Mouse (Mus musculus): Measurements from ENCODE around the gene Klhdc9. TPM values are rescaled to one million over a fixed set of nuclear protein-coding genes. Genes with fewer than 3 reads are reported as not detected.

Klhdc9 gene
- total and polyA plus RNA-seq, 2 experiments from 2014 or later: 4.0 to 6.4 TPM

DNA sequence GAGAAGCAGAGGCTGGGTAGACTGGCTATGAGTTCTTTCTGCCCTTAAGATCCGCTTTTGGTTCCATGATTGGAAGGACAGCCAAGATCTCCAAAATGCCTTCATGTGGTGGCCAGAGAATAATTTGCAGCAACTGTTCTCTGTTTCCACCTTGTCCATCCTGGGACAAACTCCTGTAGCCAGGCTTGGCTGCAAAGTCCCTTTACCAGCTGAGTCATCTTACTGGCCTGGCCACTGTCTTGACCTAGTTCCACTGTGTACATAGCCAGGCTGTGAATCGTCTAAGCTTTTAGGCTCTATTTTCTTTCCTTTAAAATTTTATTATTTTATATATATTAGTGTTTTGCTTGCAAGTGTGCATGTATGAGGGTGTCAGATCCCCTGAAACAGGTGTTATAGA lies 11.4 kb downstream of the Klhdc9 start:
- TF ChIP-seq CTCF (IDR thresholded peaks at IDR 0.05): no peak
- Histone ChIP-seq H3K27me3 (ENCODE audit: insufficient read depth, low read length) (no peaks in the 10 kb centered on the region), H3K9me3 (ENCODE audit: low read length) (peaks cover 7% of the 10 kb centered on the region; the same call in 1 of the 2 replicates), H3K4me1 (ENCODE audit: insufficient read depth, low read length) (no peaks in the 10 kb centered on the region), H3K4me2 (ENCODE audit: low read depth, low read length, poor library complexity, severe bottlenecking) (no peak overlapping the region), H3K4me3 (ENCODE audit: low read depth, low read length) (no peak overlapping the region), H3K27ac (ENCODE audit: low read depth, low read length) (no peak overlapping the region), H3K36me3 (ENCODE audit: insufficient read depth, low read length) (no peaks in the 10 kb centered on the region), H3K9ac (replicated peaks; ENCODE audit: low read length, poor library complexity, severe bottlenecking) (no peak overlapping the region)
- DNase-seq (ENCODE audit: low spot score) (no peak), ATAC-seq (ENCODE audit: low FRiP score) (no peak)
- 99% methylated on average over 2 of the region's 2 CpGs for WGBS

DNA sequence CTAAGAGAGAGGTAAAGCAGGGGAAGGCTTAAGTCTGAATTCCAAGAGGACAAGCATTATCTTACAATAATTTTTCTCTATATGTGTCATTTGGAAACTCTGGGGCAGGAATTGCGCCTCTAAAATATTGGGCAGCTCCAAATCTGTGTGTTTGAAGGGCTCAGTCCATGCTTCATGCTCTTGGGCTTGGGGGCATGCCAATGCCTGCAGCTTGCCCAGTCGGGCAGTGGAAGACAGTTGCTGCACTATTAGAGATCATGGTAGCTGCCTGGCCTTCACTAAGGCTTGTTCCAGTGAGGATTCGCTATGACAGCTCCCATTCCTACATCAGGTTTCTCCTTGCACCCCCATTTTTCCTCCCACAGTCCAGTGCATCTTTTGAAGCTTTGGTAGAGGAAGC lies 11.9 kb downstream of the Klhdc9 start:
- no peaks in the 10 kb centered on the region for H3K27me3 ChIP-seq (ENCODE audit: insufficient read depth, low read length)
- ATAC-seq (ENCODE audit: low FRiP score) (no peak), DNase-seq (ENCODE audit: low spot score) (no peak)
- no peak for TF ChIP-seq CTCF (IDR thresholded peaks at IDR 0.05)
- no peak overlapping the region for H3K4me2 ChIP-seq (ENCODE audit: low read depth, low read length, poor library complexity, severe bottlenecking)
- H3K4me1 ChIP-seq (ENCODE audit: insufficient read depth, low read length): no peaks in the 10 kb centered on the region
- no peak overlapping the region for H3K27ac ChIP-seq (ENCODE audit: low read depth, low read length)
- no peak overlapping the region for H3K9ac ChIP-seq (replicated peaks; ENCODE audit: low read length, poor library complexity, severe bottlenecking)
- H3K4me3 ChIP-seq (ENCODE audit: low read depth, low read length): no peak overlapping the region
- 86% methylated on average over 3 of the region's 3 CpGs for WGBS
- H3K36me3 ChIP-seq (ENCODE audit: insufficient read depth, low read length): no peaks in the 10 kb centered on the region
- peaks cover 7% of the 10 kb centered on the region; the same call in 1 of the 2 replicates for H3K9me3 ChIP-seq (ENCODE audit: low read length)

DNA sequence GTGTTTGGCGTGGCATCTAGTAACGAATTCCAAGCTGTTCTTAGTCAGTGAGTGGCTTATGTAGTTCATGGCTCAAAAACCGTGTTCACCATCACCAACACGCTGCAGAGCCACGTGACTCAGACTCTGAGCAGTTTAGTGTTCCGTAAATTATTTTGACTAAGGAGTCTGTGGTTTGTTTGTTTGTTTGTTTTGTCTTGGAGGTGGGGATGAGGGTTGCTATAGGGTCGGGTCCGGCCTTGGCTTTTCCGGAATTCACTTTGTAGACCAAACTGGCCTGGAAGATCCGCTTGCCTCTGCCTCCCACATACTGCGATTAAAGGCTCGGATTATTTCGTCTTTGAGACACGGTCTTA lies 14.5 kb downstream of the Klhdc9 start:
- peak overlapping the region; percentile 89 for H3K4me3 ChIP-seq (ENCODE audit: low read depth, low read length)
- peaks cover 7% of the 10 kb centered on the region; the same call in 1 of the 2 replicates for H3K9me3 ChIP-seq (ENCODE audit: low read length)
- peak overlapping the region; percentile 86 for H3K9ac ChIP-seq (replicated peaks; ENCODE audit: low read length, poor library complexity, severe bottlenecking)
- peak overlapping the region; percentile 83 for H3K4me2 ChIP-seq (ENCODE audit: low read depth, low read length, poor library complexity, severe bottlenecking)
- no peak for DNase-seq (ENCODE audit: low spot score)
- WGBS: 2% methylated on average over 14 of the region's 14 CpGs
- H3K36me3 ChIP-seq (ENCODE audit: insufficient read depth, low read length): peaks cover 18% of the 10 kb centered on the region
- H3K4me1 ChIP-seq (ENCODE audit: insufficient read depth, low read length): no peaks in the 10 kb centered on the region
- peak overlapping the region; percentile 79 for H3K27ac ChIP-seq (ENCODE audit: low read depth, low read length)
- peak; percentile 45; the same call in 1 of the 2 replicates for ATAC-seq (ENCODE audit: low FRiP score)
- H3K27me3 ChIP-seq (ENCODE audit: insufficient read depth, low read length): no peaks in the 10 kb centered on the region
- no peak for TF ChIP-seq CTCF (IDR thresholded peaks at IDR 0.05)

- no peaks in the 10 kb centered on the region for H3K27me3 ChIP-seq (ENCODE audit: insufficient read depth, low read length)
- peaks cover 7% of the 10 kb centered on the region; the same call in 1 of the 2 replicates for H3K9me3 ChIP-seq (ENCODE audit: low read length)
- 1% methylated on average over 48 of the region's 53 CpGs for WGBS
- peak within 1 kb of the TSS; percentile 89 for H3K4me3 ChIP-seq (ENCODE audit: low read depth, low read length)
- peak; percentile 93 for ATAC-seq (ENCODE audit: low FRiP score)
- peak within 1 kb of the TSS; percentile 83 for H3K4me2 ChIP-seq (ENCODE audit: low read depth, low read length, poor library complexity, severe bottlenecking)
- DNase-seq (ENCODE audit: low spot score): peak; percentile 94
- no peaks in the 10 kb centered on the region for H3K4me1 ChIP-seq (ENCODE audit: insufficient read depth, low read length)
- H3K36me3 ChIP-seq (ENCODE audit: insufficient read depth, low read length): peaks cover 24% of the 10 kb centered on the region
- peak within 1 kb of the TSS; percentile 86 for H3K9ac ChIP-seq (replicated peaks; ENCODE audit: low read length, poor library complexity, severe bottlenecking)
- TF ChIP-seq CTCF (IDR thresholded peaks at IDR 0.05): peak; percentile 11; the same call in 1 of the 2 replicates
- peak within 1 kb of the TSS; percentile 79 for H3K27ac ChIP-seq (ENCODE audit: low read depth, low read length)
Observed at GRCm38 (mm10) chr1:171345225-171346094, 15.1 kb downstream of the Klhdc9 start, which contains the start of the genes Nit1 and Pfdn2. Nit1 (minus strand) TSS chr1:171345646. Pfdn2 (plus strand) TSS chr1:171345670.

- 76% methylated on average over 9 of the region's 9 CpGs for WGBS
- Histone ChIP-seq H3K4me3 (ENCODE audit: low read depth, low read length) (peak overlapping the region; percentile 89), H3K36me3 (ENCODE audit: insufficient read depth, low read length) (peaks cover 30% of the 10 kb centered on the region), H3K9ac (replicated peaks; ENCODE audit: low read length, poor library complexity, severe bottlenecking) (peak overlapping the region; percentile 86), H3K27ac (ENCODE audit: low read depth, low read length) (no peak overlapping the region), H3K4me1 (ENCODE audit: insufficient read depth, low read length) (no peaks in the 10 kb centered on the region), H3K27me3 (ENCODE audit: insufficient read depth, low read length) (no peaks in the 10 kb centered on the region), H3K4me2 (ENCODE audit: low read depth, low read length, poor library complexity, severe bottlenecking) (peak overlapping the region; percentile 83), H3K9me3 (ENCODE audit: low read length) (peaks cover 7% of the 10 kb centered on the region; the same call in 1 of the 2 replicates)
- ATAC-seq (ENCODE audit: low FRiP score) (no peak), DNase-seq (ENCODE audit: low spot score) (no peak)
- TF ChIP-seq CTCF (IDR thresholded peaks at IDR 0.05): no peak
Observed at GRCm38 (mm10) chr1:171344715-171345114, 15.9 kb downstream of the Klhdc9 start.
